Mouse (Mus musculus) testis, adult 2 months (tissue): ENCODE measurements at regions not wholly inside any gene's neighbourhood (a gene's known extent, or its start where the extent isn't known, plus 50 kb on each side); places are given as distances from the start of the nearest gene placed in this dataset.

Source experiments
- CTCF ChIP-seq: fragments of 200-500 bp; IDR thresholded peaks from 2 replicates; pipeline ENCODE4 v1.5.1; 2012; ENCODE audit warnings: low read depth, mild to moderate bottlenecking, inconsistent platforms, low read length, moderate library complexity; ENCODE audit not compliant: control insufficient read depth, insufficient read depth, insufficient replicate concordance
- POLR2A ChIP-seq: fragments of 200-500 bp; IDR thresholded peaks from 2 replicates; pipeline ENCODE4 v1.6.1; 2012; ENCODE audit warnings: low read depth, mild to moderate bottlenecking, inconsistent platforms, low read length, moderate library complexity; ENCODE audit not compliant: control insufficient read depth

DNA sequence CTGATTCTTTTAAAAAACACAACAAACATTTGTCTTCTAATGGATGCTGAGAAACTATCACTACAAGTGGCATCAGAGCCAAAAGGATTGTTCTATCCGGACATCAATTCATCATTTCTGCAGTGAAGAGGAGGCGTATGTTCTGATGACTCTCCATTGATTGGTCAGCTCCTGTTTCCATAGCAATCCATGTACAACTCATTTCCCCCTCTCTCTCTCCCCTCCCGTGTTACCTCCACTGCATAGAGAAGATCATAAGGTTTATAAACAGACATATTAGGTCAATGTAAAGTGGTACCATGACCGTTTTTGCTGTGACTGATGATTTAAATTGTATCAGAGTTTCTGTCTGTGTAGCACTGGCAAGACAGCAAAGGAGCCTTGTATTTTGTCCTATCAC, 76.2 kb upstream of the Gap43 start:
- no peak for TF ChIP-seq POLR2A
- no peak for TF ChIP-seq CTCF
